Mouse (Mus musculus): ENCODE measurements at regions not wholly inside any gene's neighbourhood (a gene's known extent, or its start where the extent isn't known, plus 50 kb on each side); places are given as distances from the start of the nearest gene placed in this dataset.

- TF ChIP-seq CTCF (IDR thresholded peaks at IDR 0.05; ENCODE audit: insufficient read depth, low read length) (no peak), POLR2A (IDR thresholded peaks at IDR 0.05; ENCODE audit: borderline replicate concordance, extremely low read depth, low read depth, low read length) (no peak)
These were observed 68.7 kb downstream of the Sox9 start for GRCm38 (mm10) chr11:112850532-112851272.
